Mouse (Mus musculus) kidney, adult 2 months (tissue): Measurements from ENCODE around the gene Sprr3. TPM values are rescaled to one million over a fixed set of nuclear protein-coding genes. Genes with fewer than 3 reads are reported as not detected.

Experiments used
- DNase-seq: peaks from one replicate; pipeline ENCODE4 v3.0.0; 2021
- H3K27ac ChIP-seq: fragments of 200-500 bp; 2 replicates; pipeline ENCODE4 v1.5.1; 2012; ENCODE audit warnings: low read depth, low read length, control low read depth, inconsistent platforms; ENCODE audit not compliant: insufficient read depth
- H3K27me3 ChIP-seq: fragments of 200-500 bp; replicated peaks from 2 replicates; pipeline ENCODE4 v1.6.1; 2012; ENCODE audit warnings: mild to moderate bottlenecking, moderate library complexity, low read length, inconsistent platforms; ENCODE audit not compliant: control insufficient read depth, insufficient read depth
- H3K36me3 ChIP-seq: fragments of 200-500 bp; 2 replicates; pipeline ENCODE4 v1.6.1; 2012; ENCODE audit warnings: mild to moderate bottlenecking, moderate library complexity, low read length, inconsistent platforms; ENCODE audit not compliant: control insufficient read depth, insufficient read depth
- H3K4me1 ChIP-seq: fragments of 200-500 bp; 2 replicates; pipeline ENCODE4 v1.6.1; 2011; ENCODE audit warnings: low read length; ENCODE audit not compliant: control insufficient read depth, insufficient read depth
- H3K4me3 ChIP-seq: fragments of 200-500 bp; 2 replicates; pipeline ENCODE4 v1.5.1; 2011; ENCODE audit warnings: mild to moderate bottlenecking, low read depth, low read length, control low read depth; ENCODE audit not compliant: insufficient read depth
- CTCF ChIP-seq: fragments of 200-500 bp; conservative IDR thresholded peaks from 2 replicates; pipeline ENCODE4 v1.5.1; 2011; ENCODE audit warnings: low read depth, mild to moderate bottlenecking, control low read depth, low read length, moderate library complexity, mixed read lengths; ENCODE audit not compliant: insufficient read depth, insufficient read length
- POLR2A ChIP-seq: fragments of 200-500 bp; IDR thresholded peaks from one replicate; pipeline ENCODE4 v1.6.1; 2011; ENCODE audit warnings: low read depth, low read length, control low read depth
- WGBS: fragments of 180-500 bp; shearing (Covaris S2); methylation state at CpG from one replicate; pipeline ENCODE4 v1.1.7; 2018; 5-methylcytosine and 5-hydroxymethylcytosine counted together
- polyA plus RNA-seq: library from polyadenylated mRNA; depleted of rRNA; stranded (reverse); fragments of >200 nt; gene quantifications from 2 replicates; pipeline ENCODE4 v1.2.3, GENCODE M21; 2012

Sprr3 gene
- polyA plus RNA-seq, 1 experiment = not detected

- no peak overlapping the region for H3K4me3 ChIP-seq
- no peaks in the 10 kb centered on the region for H3K36me3 ChIP-seq
- no peak for TF ChIP-seq CTCF
- DNase-seq = no peak
- H3K4me1 ChIP-seq = no peaks in the 10 kb centered on the region
- 91% methylated on average over 2 of the region's 2 CpGs for WGBS
- H3K27me3 ChIP-seq = no peaks in the 10 kb centered on the region
- H3K27ac ChIP-seq = no peak overlapping the region
Observed at GRCm38 (mm10) chr3:92470111-92470510, 11.6 kb upstream of the Sprr3 start.

GRCm38 (mm10) chr3:92467424-92467823 lies 8.9 kb upstream of the Sprr3 start:
- Histone ChIP-seq H3K36me3 (no peaks in the 10 kb centered on the region), H3K27ac (no peak overlapping the region), H3K4me1 (no peaks in the 10 kb centered on the region), H3K27me3 (no peaks in the 10 kb centered on the region), H3K4me3 (no peak overlapping the region)
- no peak for DNase-seq
- TF ChIP-seq POLR2A (no peak), CTCF (no peak)

GRCm38 (mm10) chr3:92466576-92466975 lies 8.1 kb upstream of the Sprr3 start:
- DNase-seq = no peak
- Histone ChIP-seq H3K4me1 (no peaks in the 10 kb centered on the region), H3K27me3 (no peaks in the 10 kb centered on the region), H3K36me3 (no peaks in the 10 kb centered on the region), H3K27ac (no peak overlapping the region), H3K4me3 (no peak overlapping the region)
- no peak for TF ChIP-seq CTCF
- TF ChIP-seq POLR2A = no peak
- 83% methylated on average over 1 of the region's 1 CpGs for WGBS

DNA sequence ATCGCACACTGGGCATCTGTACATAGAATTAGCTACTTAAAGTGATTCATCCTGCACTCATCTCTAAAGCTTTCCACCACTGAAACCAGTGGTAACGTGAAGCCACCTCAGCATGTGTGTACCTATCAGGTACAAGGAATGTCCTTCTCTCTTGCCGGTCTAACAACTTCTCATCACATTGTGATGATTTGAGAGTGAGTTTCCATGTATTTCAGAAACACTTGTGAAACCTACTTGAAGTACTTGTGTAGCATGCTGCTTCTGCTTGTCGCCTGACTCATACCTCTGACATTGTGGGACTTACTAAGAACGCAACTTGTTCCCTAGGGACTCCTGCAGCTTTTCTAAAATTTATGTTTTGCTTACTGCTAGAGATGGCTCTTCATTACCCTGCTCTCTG lies 3.4 kb downstream of the Sprr3 start:
- Histone ChIP-seq H3K27ac (no peak overlapping the region), H3K36me3 (no peaks in the 10 kb centered on the region), H3K27me3 (no peaks in the 10 kb centered on the region), H3K4me3 (no peak overlapping the region), H3K4me1 (no peaks in the 10 kb centered on the region)
- 78% methylated on average over 5 of the region's 5 CpGs for WGBS
- no peak for DNase-seq
- TF ChIP-seq POLR2A (no peak), CTCF (no peak)

- no peak overlapping the region for H3K27ac ChIP-seq
- H3K36me3 ChIP-seq = no peaks in the 10 kb centered on the region
- H3K4me3 ChIP-seq = no peak overlapping the region
- no peaks in the 10 kb centered on the region for H3K27me3 ChIP-seq
- 87% methylated on average over 3 of the region's 3 CpGs for WGBS
- H3K4me1 ChIP-seq = no peaks in the 10 kb centered on the region
- TF ChIP-seq CTCF (no peak), POLR2A (no peak)
- DNase-seq = no peak
Observed at GRCm38 (mm10) chr3:92440177-92440576, 18.3 kb downstream of the Sprr3 start.

- no peak for DNase-seq
- no peaks in the 10 kb centered on the region for H3K4me1 ChIP-seq
- no peak within 1 kb of the TSS for H3K4me3 ChIP-seq
- H3K36me3 ChIP-seq = no peaks in the 10 kb centered on the region
- 96% methylated on average over 3 of the region's 3 CpGs for WGBS
- no peak for TF ChIP-seq POLR2A
- TF ChIP-seq CTCF = no peak
- no peaks in the 10 kb centered on the region for H3K27me3 ChIP-seq
- no peak within 1 kb of the TSS for H3K27ac ChIP-seq
Observed at GRCm38 (mm10) chr3:92438689-92439088, 19.8 kb downstream of the Sprr3 start, which contains the start of gene Sprr1b. Gene Sprr1b, minus strand, starts transcription at chr3:92438789.

GRCm38 (mm10) chr3:92432282-92432681 lies 26.2 kb downstream of the Sprr3 start, which contains the start of gene Sprr2k:
Gene Sprr2k, plus strand, starts transcription at chr3:92432582.
- WGBS = 85% methylated on average over 2 of the region's 2 CpGs
- Histone ChIP-seq H3K27me3 (no peaks in the 10 kb centered on the region), H3K27ac (no peak within 1 kb of the TSS), H3K36me3 (no peaks in the 10 kb centered on the region), H3K4me3 (no peak within 1 kb of the TSS), H3K4me1 (no peaks in the 10 kb centered on the region)
- no peak for DNase-seq
- TF ChIP-seq CTCF = no peak
- TF ChIP-seq POLR2A = no peak

DNA sequence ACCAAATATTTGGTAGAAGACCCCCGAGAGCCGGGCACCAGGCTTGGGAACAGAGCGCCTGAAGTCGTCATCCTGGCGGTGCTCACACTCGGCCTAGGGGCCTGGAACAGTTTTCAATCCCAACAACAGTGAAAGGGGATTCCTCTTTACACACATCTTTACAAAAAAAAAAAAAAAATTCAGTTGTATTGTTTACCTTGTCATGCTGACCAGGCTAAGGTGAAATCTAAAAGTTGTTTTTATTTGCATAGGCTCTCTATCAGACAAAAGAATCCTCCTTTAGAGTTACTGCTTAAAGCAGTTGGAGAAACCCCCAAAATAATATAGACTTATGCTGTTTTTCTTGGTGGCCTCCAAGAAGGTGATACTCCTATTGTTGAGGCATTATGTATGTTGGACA lies 29.2 kb downstream of the Sprr3 start, which contains the start of gene Gm9774:
Gene Gm9774, minus strand, starts transcription at position 101 of the 400 bp plus-strand sequence.
- WGBS = 86% methylated on average over 6 of the region's 6 CpGs
- no peak within 1 kb of the TSS for H3K27ac ChIP-seq
- no peaks in the 10 kb centered on the region for H3K36me3 ChIP-seq
- TF ChIP-seq CTCF (no peak), POLR2A (no peak)
- no peak for DNase-seq
- no peaks in the 10 kb centered on the region for H3K4me1 ChIP-seq
- H3K4me3 ChIP-seq = no peak within 1 kb of the TSS
- no peaks in the 10 kb centered on the region for H3K27me3 ChIP-seq
